Mouse (Mus musculus) forebrain, embryonic 11.5 days (tissue): ENCODE results near the gene Ndel1. TPM values are rescaled to one million over a fixed set of nuclear protein-coding genes. Genes with fewer than 3 reads are reported as not detected.
"Not testable (repeated sequence)": the region's sequence is repeated elsewhere in the genome, so short reads cannot be mapped to it uniquely, and the experiment has no call there.

Experiments
- ATAC-seq: fragments of 200-750 bp; cut with Nextera tagmentation; replicated peaks from 2 replicates; pipeline ENCODE4 v1.8.0; 2017; ENCODE audit warnings: moderate TSS enrichment; ENCODE audit not compliant: low FRiP score
- DNase-seq: peaks from one replicate; pipeline ENCODE4 v3.0.0-alpha.2; 2017; ENCODE audit warnings: low spot score
- H3K27ac ChIP-seq: fragments of 300-500 bp; sonication (generic); 2 replicates; pipeline ENCODE4 v1.5.1; 2014; ENCODE audit warnings: low read depth, low read length
- H3K27me3 ChIP-seq: fragments of 300-500 bp; sonication (generic); 2 replicates; pipeline ENCODE4 v1.6.1; 2014; ENCODE audit warnings: mild to moderate bottlenecking, low read length, mixed read lengths; ENCODE audit not compliant: control insufficient read depth, insufficient read depth
- H3K36me3 ChIP-seq: fragments of 300-500 bp; sonication (generic); 2 replicates; pipeline ENCODE4 v1.6.1; 2014; ENCODE audit warnings: mild to moderate bottlenecking, low read length, moderate library complexity, mixed read lengths; ENCODE audit not compliant: control insufficient read depth, insufficient read depth
- H3K4me1 ChIP-seq: fragments of 300-500 bp; sonication (generic); replicated peaks from 2 replicates; pipeline ENCODE4 v1.6.1; 2014; ENCODE audit warnings: low read length, mixed read lengths; ENCODE audit not compliant: control insufficient read depth, insufficient read depth
- H3K4me2 ChIP-seq: fragments of 300-500 bp; sonication (generic); 2 replicates; pipeline ENCODE4 v1.6.1; 2014; ENCODE audit warnings: low read depth, mild to moderate bottlenecking, low read length, moderate library complexity, mixed read lengths; ENCODE audit not compliant: severe bottlenecking
- H3K4me3 ChIP-seq: fragments of 300-500 bp; sonication (generic); 2 replicates; pipeline ENCODE4 v1.5.1; 2014; ENCODE audit warnings: low read depth, low read length
- H3K9ac ChIP-seq: fragments of 300-500 bp; sonication (generic); 2 replicates; pipeline ENCODE4 v1.6.1; 2014; ENCODE audit warnings: low read length
- H3K9me3 ChIP-seq: fragments of 300-500 bp; sonication (generic); 2 replicates; pipeline ENCODE4 v1.6.1; 2016; ENCODE audit warnings: low read length, mixed read lengths; ENCODE audit not compliant: control insufficient read depth
- WGBS: fragments of 180-500 bp; shearing (Covaris S2); extraction: QIAGEN DNeasy Blood & Tissue Kit; methylation state at CpG from one replicate; pipeline ENCODE4 v1.1.7; 2014; 5-methylcytosine and 5-hydroxymethylcytosine counted together
- polyA plus RNA-seq: library from polyadenylated mRNA; unstranded; fragments of >200 nt; fragmentation: Nextera tagmentation; extraction: Ambion mirVana; gene quantifications from 2 replicates; pipeline ENCODE4 v1.2.1, GENCODE M21; 2014

The Ndel1 gene
- polyA plus RNA-seq, 1 experiment from 2014 or later = 46.9 TPM

DNA sequence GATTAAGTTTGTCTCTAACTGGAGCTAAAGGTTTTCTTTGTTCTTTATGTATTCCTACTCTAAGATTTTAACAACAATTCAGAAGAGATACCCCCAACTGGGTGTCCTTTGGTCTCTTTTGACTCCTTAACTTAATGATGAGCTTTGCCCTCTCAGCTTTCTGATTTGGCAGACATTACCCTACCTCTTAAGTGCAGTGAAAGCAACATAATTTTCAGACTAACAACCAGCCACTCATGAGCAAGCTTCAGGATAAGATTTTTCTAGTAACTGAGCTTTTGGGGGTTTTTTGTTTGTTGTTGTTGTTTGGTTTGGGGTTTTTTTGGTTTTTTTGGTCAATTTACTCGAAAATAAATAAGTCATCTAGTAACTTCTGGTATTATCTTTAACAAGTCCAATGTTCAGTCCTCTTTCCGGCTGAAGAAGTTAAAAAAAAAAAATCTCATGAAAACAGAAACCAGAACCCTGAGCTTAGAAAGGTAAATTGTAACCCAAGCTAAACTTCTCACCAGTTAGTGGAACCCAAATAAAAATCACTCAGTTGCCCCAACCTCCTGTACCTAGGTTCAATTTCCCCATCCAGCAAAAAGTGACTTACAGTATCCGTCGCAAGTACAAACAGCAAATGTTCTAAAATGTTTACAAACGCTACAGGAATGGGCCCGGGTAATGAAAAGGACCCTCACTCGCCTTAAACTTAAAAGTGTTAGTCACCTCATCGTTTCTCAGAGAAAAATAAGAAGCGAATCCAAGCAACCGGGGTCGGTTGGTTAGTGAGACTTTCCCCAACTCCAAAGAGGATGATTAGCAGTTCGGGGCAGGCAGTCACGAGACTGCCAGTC, 19.8 kb downstream of the Ndel1 start:
- 5% methylated on average over 13 of the region's 13 CpGs for WGBS
- H3K4me2 ChIP-seq = peak overlapping the region; percentile 83
- no peak overlapping the region for H3K27ac ChIP-seq
- peak overlapping the region; percentile 92 for H3K4me3 ChIP-seq
- H3K9ac ChIP-seq = peak overlapping the region; percentile 87
- DNase-seq (no peak), ATAC-seq (no peak)
- peaks cover 5% of the 10 kb centered on the region; the same call in 1 of the 2 replicates for H3K4me1 ChIP-seq
- no peaks in the 10 kb centered on the region for H3K27me3 ChIP-seq
- H3K36me3 ChIP-seq = no peaks in the 10 kb centered on the region
- H3K9me3 ChIP-seq = no peaks in the 10 kb centered on the region

DNA sequence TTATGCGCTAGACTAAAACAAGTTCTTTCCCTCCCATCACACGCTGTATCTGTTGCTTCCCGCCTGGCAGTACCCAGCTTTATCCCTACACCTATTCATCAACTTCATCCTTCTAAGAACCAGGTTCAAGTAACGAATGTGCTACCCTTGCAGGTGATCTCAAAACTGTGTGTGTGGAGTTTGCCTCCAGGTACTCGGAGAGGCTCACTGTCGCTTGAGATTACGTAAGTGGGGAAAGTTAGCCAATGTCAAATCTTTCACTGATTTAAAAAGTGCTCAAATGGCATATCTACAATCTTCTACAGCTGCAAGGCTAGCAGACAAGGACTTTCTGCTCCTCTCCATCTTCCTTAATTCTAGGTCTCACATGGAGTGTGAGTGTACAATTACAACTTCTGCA, 20.8 kb downstream of the Ndel1 start:
- H3K4me1 ChIP-seq = peaks cover 5% of the 10 kb centered on the region; the same call in 1 of the 2 replicates
- no peaks in the 10 kb centered on the region for H3K9me3 ChIP-seq
- no peaks in the 10 kb centered on the region for H3K27me3 ChIP-seq
- no peaks in the 10 kb centered on the region for H3K36me3 ChIP-seq
- no peak overlapping the region for H3K4me2 ChIP-seq
- DNase-seq (no peak), ATAC-seq (no peak)
- H3K4me3 ChIP-seq = no peak overlapping the region
- no peak overlapping the region for H3K27ac ChIP-seq
- WGBS = 90% methylated on average over 7 of the region's 7 CpGs
- no peak overlapping the region; the same call in 1 of the 2 replicates for H3K9ac ChIP-seq

DNA sequence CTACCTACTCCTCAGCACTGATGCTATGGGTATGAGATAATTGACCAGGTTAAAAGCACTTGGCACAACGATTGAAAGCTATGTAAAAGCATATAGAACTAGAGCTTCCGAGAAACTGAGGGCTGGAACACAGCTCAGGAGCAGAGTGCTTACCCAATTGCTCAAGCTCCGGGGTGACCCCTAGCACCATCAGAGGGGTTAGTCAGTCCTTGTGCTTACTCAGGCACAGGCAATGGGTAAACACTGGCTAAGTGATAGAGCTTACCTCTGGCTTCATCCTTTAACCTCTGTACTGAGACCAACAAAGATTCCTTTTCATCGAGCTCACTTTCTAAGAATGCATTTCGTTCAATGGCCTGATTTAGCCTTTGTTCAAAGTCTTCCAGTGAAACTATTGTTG, 32.1 kb downstream of the Ndel1 start:
- Histone ChIP-seq H3K9me3 (no peaks in the 10 kb centered on the region), H3K27ac (no peak overlapping the region), H3K4me2 (no peak overlapping the region), H3K4me3 (no peak overlapping the region), H3K36me3 (peaks cover 9% of the 10 kb centered on the region; the same call in 1 of the 2 replicates), H3K9ac (no peak overlapping the region), H3K27me3 (no peaks in the 10 kb centered on the region), H3K4me1 (no peaks in the 10 kb centered on the region)
- WGBS = 53% methylated on average over 5 of the region's 5 CpGs
- no peak for ATAC-seq
- no peak for DNase-seq

DNA sequence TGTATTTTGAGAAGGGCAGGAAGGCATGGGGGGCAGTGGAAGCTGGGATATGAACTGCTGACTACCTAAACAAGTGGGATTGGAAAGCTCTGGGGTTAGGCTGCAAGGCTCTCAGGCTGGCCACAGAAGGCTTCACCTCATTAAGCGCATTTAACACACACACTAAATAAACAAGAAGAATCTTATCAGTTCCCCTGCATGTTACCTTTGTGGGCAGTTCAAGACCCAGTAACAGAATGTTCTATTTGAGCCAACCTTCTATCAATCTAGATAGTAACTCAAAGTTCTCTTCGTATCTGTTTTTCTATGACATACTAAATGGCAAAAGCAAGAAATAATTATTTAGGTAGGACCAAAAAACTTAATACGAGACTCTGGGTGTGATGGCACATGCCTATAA, 36.6 kb downstream of the Ndel1 start:
- Histone ChIP-seq H3K27ac (no peak overlapping the region), H3K36me3 (peaks cover 3% of the 10 kb centered on the region; the same call in 1 of the 2 replicates), H3K4me1 (no peaks in the 10 kb centered on the region), H3K9me3 (no peaks in the 10 kb centered on the region), H3K27me3 (no peaks in the 10 kb centered on the region), H3K9ac (no peak overlapping the region), H3K4me2 (no peak overlapping the region), H3K4me3 (no peak overlapping the region)
- 91% methylated on average over 3 of the region's 3 CpGs for WGBS
- DNase-seq (no peak), ATAC-seq (no peak)

DNA sequence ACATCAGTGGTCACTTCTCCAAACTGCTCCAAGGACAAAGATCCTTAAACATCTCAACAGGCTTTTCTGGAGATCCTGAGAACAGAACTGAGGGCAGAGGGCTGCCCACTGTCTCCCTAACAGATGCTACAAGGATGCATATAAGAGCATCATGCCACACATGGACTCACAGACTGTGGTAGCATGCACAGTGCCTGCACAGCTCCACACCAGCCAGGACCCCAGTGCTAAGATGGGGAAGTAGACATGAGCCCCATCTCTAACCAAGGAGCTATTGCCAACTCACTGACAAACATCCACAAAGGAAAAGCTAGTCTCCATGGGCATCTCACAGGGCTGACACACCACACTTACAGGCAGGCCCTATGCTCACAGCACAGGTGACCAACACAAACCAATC, 38.1 kb downstream of the Ndel1 start:
- no peak for DNase-seq
- Histone ChIP-seq H3K9me3 (no peaks in the 10 kb centered on the region), H3K36me3 (peaks cover 3% of the 10 kb centered on the region; the same call in 1 of the 2 replicates), H3K4me3 (no peak overlapping the region), H3K27me3 (no peaks in the 10 kb centered on the region), H3K27ac (no peak overlapping the region), H3K4me1 (no peaks in the 10 kb centered on the region), H3K9ac (no peak overlapping the region), H3K4me2 (no peak overlapping the region)
- no peak for ATAC-seq

DNA sequence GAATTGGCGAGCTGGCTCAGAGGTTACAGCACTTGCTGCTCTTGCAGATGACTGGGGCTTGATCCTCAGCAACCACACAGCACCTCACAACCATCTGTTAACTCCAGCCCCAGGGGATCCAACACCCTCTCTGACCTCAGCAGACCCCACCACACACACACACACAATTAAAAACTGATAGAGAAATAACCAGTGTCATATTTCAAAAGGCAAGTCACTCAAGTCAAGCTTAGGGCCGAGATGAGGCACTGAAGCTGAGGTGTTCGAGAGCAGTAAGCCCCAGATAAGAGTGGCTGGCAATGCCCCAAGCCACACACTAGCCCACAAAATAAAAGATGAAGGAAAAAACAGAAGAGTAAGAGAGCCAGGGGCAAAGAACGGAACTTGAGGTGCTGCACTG, 38.9 kb downstream of the Ndel1 start:
- no peaks in the 10 kb centered on the region for H3K9me3 ChIP-seq
- ATAC-seq = no peak
- peaks cover 7% of the 10 kb centered on the region; the same call in 1 of the 2 replicates for H3K36me3 ChIP-seq
- WGBS = 66% methylated on average over 4 of the region's 4 CpGs
- no peaks in the 10 kb centered on the region for H3K4me1 ChIP-seq
- H3K9ac ChIP-seq = no peak overlapping the region
- DNase-seq = no peak
- H3K4me3 ChIP-seq = no peak overlapping the region
- no peak overlapping the region for H3K27ac ChIP-seq
- H3K4me2 ChIP-seq = no peak overlapping the region
- no peaks in the 10 kb centered on the region for H3K27me3 ChIP-seq

- not testable (repeated sequence) for H3K36me3 ChIP-seq, H3K27ac ChIP-seq, H3K9ac ChIP-seq, H3K4me2 ChIP-seq, DNase-seq, H3K4me1 ChIP-seq, H3K27me3 ChIP-seq, H3K4me3 ChIP-seq, H3K9me3 ChIP-seq, ATAC-seq
- 96% methylated on average over 5 of the region's 5 CpGs for WGBS
Measured at GRCm38 (mm10) chr11:68831580-68831979, 40.1 kb downstream of the Ndel1 start.

GRCm38 (mm10) chr11:68826735-68827134, 44.9 kb downstream of the Ndel1 start:
- H3K27me3 ChIP-seq = no peaks in the 10 kb centered on the region
- H3K9me3 ChIP-seq = no peaks in the 10 kb centered on the region
- no peak overlapping the region for H3K4me2 ChIP-seq
- no peak for ATAC-seq
- 87% methylated on average over 3 of the region's 3 CpGs for whole genome bisulfite sequencing
- H3K27ac ChIP-seq = no peak overlapping the region
- DNase-seq = no peak
- H3K4me3 ChIP-seq = no peak overlapping the region
- no peaks in the 10 kb centered on the region for H3K4me1 ChIP-seq
- H3K36me3 ChIP-seq = peaks cover 7% of the 10 kb centered on the region; the same call in 1 of the 2 replicates
- H3K9ac ChIP-seq = no peak overlapping the region

- WGBS = 89% methylated on average over 15 of the region's 15 CpGs
- DNase-seq (peak; percentile 51), ATAC-seq (no peak)
- no peak overlapping the region for H3K4me2 ChIP-seq
- no peaks in the 10 kb centered on the region for H3K9me3 ChIP-seq
- no peak overlapping the region for H3K27ac ChIP-seq
- H3K4me3 ChIP-seq = no peak overlapping the region
- no peak overlapping the region for H3K9ac ChIP-seq
- no peaks in the 10 kb centered on the region; the same call in 1 of the 2 replicates for H3K36me3 ChIP-seq
- H3K4me1 ChIP-seq = no peaks in the 10 kb centered on the region
- H3K27me3 ChIP-seq = no peaks in the 10 kb centered on the region
Measured at GRCm38 (mm10) chr11:68822326-68822725, 49.3 kb downstream of the Ndel1 start.
